Mouse (Mus musculus) gonadal fat pad, adult 2 months (tissue): ENCODE measurements at regions not wholly inside any gene's neighbourhood (a gene's known extent, or its start where the extent isn't known, plus 50 kb on each side); places are given as distances from the start of the nearest gene placed in this dataset.

ENCODE experiments used
- DNase-seq: peaks from one replicate; pipeline ENCODE4 v3.0.0-alpha.2; 2012; ENCODE audit warnings: low read depth

GRCm38 (mm10) chr2:12815339-12815738 is 108.5 kb upstream of the Pter start:
- no peak for DNase-seq

GRCm38 (mm10) chr2:12825902-12826301 is 97.9 kb upstream of the Pter start:
- DNase-seq: no peak

GRCm38 (mm10) chr2:12833579-12833978 is 90.3 kb upstream of the Pter start:
- DNase-seq: no peak

GRCm38 (mm10) chr2:12866543-12866942 is 57.3 kb upstream of the Pter start:
- no peak for DNase-seq

GRCm38 (mm10) chr2:12868772-12869171 is 55.1 kb upstream of the Pter start:
- no peak for DNase-seq
